Mouse (Mus musculus): ENCODE data around the gene Olfr314. TPM values are rescaled to one million over a fixed set of nuclear protein-coding genes. Genes with fewer than 3 reads are reported as not detected.
"Not testable (repeated sequence)": the region's sequence is repeated elsewhere in the genome, so short reads cannot be mapped to it uniquely, and the experiment has no call there.

Gene Olfr314
- polyA plus RNA-seq (2014; fragmentation: Nextera tagmentation; extraction: Ambion mirVana): not detected in 2 replicates

DNA sequence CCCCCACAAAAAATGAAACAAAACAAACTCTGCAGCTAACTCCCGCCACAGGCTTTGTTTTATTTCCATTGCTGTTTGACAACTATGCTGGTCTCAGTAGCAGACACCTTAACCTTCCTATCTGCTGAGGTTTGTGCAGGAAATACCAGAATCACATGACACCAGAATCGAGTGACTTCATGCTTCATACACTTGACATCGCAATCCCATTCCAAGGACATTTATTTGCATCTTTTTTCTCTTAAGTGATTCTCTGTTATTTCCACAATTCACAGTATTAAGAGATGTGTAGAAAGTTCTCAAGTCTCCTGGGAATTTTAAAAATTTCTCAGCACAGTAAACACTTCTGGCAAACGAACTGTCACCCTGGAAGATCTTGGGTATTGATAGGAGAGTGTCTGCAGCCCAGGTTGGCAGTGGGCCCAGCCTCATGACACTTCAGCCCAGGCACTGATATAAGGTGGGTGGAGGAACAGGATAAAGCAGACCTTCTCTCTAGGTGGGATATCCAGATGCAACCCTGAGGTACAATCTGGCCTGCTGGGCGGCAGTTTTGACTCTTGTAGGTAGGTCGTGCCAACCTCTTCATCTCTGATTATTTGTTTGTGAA is at the start of gene Olfr314:
Olfr314 (plus strand) TSS at position 473 of the 610 bp plus-strand sequence.
- Histone ChIP-seq H3K4me2 (ENCODE audit: low read length) (no peak within 1 kb of the TSS), H3K4me3 (replicated peaks; ENCODE audit: low read depth, low read length) (no peak within 1 kb of the TSS), H3K9ac (replicated peaks; ENCODE audit: low read length) (no peak within 1 kb of the TSS), H3K27me3 (ENCODE audit: control insufficient read depth, insufficient read depth, low read length) (no peaks in the 10 kb centered on the region), H3K9me3 (ENCODE audit: control insufficient read depth, low read length) (no peaks in the 10 kb centered on the region), H3K36me3 (ENCODE audit: control insufficient read depth, insufficient read depth, low read length) (no peaks in the 10 kb centered on the region), H3K27ac (replicated peaks; ENCODE audit: low read depth, low read length) (no peak within 1 kb of the TSS), H3K4me1 (ENCODE audit: control insufficient read depth, insufficient read depth, low read length) (no peaks in the 10 kb centered on the region)
- WGBS: 86% methylated on average over 6 of the region's 6 CpGs
- no peak for ATAC-seq (ENCODE audit: low FRiP score, low TSS enrichment)
- DNase-seq: no peak

- Histone ChIP-seq H3K4me2 (ENCODE audit: low read length) (no peak overlapping the region), H3K27me3 (ENCODE audit: control insufficient read depth, insufficient read depth, low read length) (no peaks in the 10 kb centered on the region), H3K9me3 (ENCODE audit: control insufficient read depth, low read length) (no peaks in the 10 kb centered on the region), H3K9ac (replicated peaks; ENCODE audit: low read length) (no peak overlapping the region), H3K27ac (replicated peaks; ENCODE audit: low read depth, low read length) (no peak overlapping the region), H3K4me3 (replicated peaks; ENCODE audit: low read depth, low read length) (no peak overlapping the region), H3K36me3 (ENCODE audit: control insufficient read depth, insufficient read depth, low read length) (no peaks in the 10 kb centered on the region), H3K4me1 (ENCODE audit: control insufficient read depth, insufficient read depth, low read length) (no peaks in the 10 kb centered on the region)
- DNase-seq: peak; percentile 31
- WGBS: 56% methylated on average over 3 of the region's 3 CpGs
- ATAC-seq (ENCODE audit: low FRiP score, low TSS enrichment): no peak
Measured at GRCm38 (mm10) chr11:58733372-58733771, 49.4 kb upstream of the Olfr314 start.

DNA sequence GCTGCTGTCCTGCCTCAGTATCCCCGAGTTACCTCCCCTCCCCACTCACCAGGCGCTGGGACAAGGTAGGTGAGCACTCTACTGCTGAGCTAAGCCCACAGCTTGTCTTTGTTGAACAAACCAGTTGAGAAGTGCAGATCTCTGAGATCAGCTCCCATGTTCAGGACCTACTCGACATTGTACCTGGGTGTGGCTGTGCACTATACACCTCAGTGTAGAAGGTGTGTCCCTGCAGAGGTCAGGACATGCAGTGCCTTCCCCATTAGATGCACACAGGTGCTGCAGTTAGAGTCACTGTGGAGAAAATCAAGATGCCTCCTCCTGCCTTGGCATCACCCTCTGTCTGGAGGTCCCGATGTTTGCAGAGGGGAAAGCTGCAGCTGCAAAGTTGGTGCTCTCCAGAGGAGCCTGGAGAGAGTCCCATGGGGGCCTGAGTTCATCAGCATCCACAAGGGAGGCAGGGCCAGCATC is 43.9 kb upstream of the Olfr314 start, which contains the start of gene Olfr317:
Olfr317 (minus strand) TSS at position 421 of the 471 bp plus-strand sequence.
- DNase-seq: no peak
- ATAC-seq (ENCODE audit: low FRiP score, low TSS enrichment): no peak
- WGBS: 77% methylated on average over 4 of the region's 4 CpGs
- H3K27me3 ChIP-seq (ENCODE audit: control insufficient read depth, insufficient read depth, low read length): no peaks in the 10 kb centered on the region
- H3K36me3 ChIP-seq (ENCODE audit: control insufficient read depth, insufficient read depth, low read length): no peaks in the 10 kb centered on the region
- H3K27ac ChIP-seq (replicated peaks; ENCODE audit: low read depth, low read length): no peak within 1 kb of the TSS
- H3K4me2 ChIP-seq (ENCODE audit: low read length): no peak within 1 kb of the TSS
- H3K9me3 ChIP-seq (ENCODE audit: control insufficient read depth, low read length): no peaks in the 10 kb centered on the region
- no peak within 1 kb of the TSS for H3K4me3 ChIP-seq (replicated peaks; ENCODE audit: low read depth, low read length)
- no peaks in the 10 kb centered on the region for H3K4me1 ChIP-seq (ENCODE audit: control insufficient read depth, insufficient read depth, low read length)
- no peak within 1 kb of the TSS for H3K9ac ChIP-seq (replicated peaks; ENCODE audit: low read length)

- not testable (repeated sequence) for H3K4me2 ChIP-seq (ENCODE audit: low read length); H3K27ac ChIP-seq (replicated peaks; ENCODE audit: low read depth, low read length); ATAC-seq (ENCODE audit: low FRiP score, low TSS enrichment); H3K4me1 ChIP-seq (ENCODE audit: control insufficient read depth, insufficient read depth, low read length); H3K4me3 ChIP-seq (replicated peaks; ENCODE audit: low read depth, low read length); H3K9ac ChIP-seq (replicated peaks; ENCODE audit: low read length); H3K9me3 ChIP-seq (ENCODE audit: control insufficient read depth, low read length); H3K27me3 ChIP-seq (ENCODE audit: control insufficient read depth, insufficient read depth, low read length); DNase-seq; H3K36me3 ChIP-seq (ENCODE audit: control insufficient read depth, insufficient read depth, low read length)
- 85% methylated on average over 18 of the region's 18 CpGs for WGBS
Measured at GRCm38 (mm10) chr11:58751096-58751495, 31.7 kb upstream of the Olfr314 start.

DNA sequence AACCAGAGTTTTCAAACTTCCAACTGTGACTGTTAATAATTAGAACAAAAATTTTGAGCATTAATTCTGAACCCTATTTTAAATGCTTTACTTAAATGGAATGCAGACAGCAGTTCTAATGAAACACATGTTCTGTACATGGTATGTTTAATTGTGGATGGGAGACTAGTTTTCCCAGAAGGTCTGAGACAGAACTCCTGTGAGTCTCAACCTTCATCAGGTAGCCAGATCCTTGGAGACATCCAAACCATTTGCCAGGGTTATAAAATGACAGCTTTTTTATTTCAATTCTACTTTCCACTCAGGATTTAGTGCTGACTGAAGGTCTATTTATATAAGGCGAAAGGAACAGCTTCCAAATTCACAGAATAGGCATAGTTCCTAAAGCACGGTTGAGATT is 30.3 kb upstream of the Olfr314 start, which contains the start of gene Olfr316:
Olfr316 (plus strand) TSS at position 301 of the 400 bp plus-strand sequence.
- Histone ChIP-seq H3K27ac (replicated peaks; ENCODE audit: low read depth, low read length) (no peak within 1 kb of the TSS), H3K9ac (replicated peaks; ENCODE audit: low read length) (no peak within 1 kb of the TSS), H3K4me1 (ENCODE audit: control insufficient read depth, insufficient read depth, low read length) (no peaks in the 10 kb centered on the region), H3K27me3 (ENCODE audit: control insufficient read depth, insufficient read depth, low read length) (no peaks in the 10 kb centered on the region), H3K4me3 (replicated peaks; ENCODE audit: low read depth, low read length) (no peak within 1 kb of the TSS), H3K9me3 (ENCODE audit: control insufficient read depth, low read length) (no peaks in the 10 kb centered on the region), H3K4me2 (ENCODE audit: low read length) (no peak within 1 kb of the TSS), H3K36me3 (ENCODE audit: control insufficient read depth, insufficient read depth, low read length) (no peaks in the 10 kb centered on the region)
- ATAC-seq (ENCODE audit: low FRiP score, low TSS enrichment) (no peak), DNase-seq (no peak)
- WGBS: 89% methylated on average over 2 of the region's 2 CpGs

GRCm38 (mm10) chr11:58772888-58773287 is 9.9 kb upstream of the Olfr314 start, which contains the start of gene Olfr315:
Gene Olfr315, plus strand, starts transcription at chr11:58773188.
- no peak within 1 kb of the TSS for H3K4me3 ChIP-seq (replicated peaks; ENCODE audit: low read depth, low read length)
- no peak within 1 kb of the TSS for H3K9ac ChIP-seq (replicated peaks; ENCODE audit: low read length)
- H3K4me1 ChIP-seq (ENCODE audit: control insufficient read depth, insufficient read depth, low read length): no peaks in the 10 kb centered on the region
- H3K4me2 ChIP-seq (ENCODE audit: low read length): no peak within 1 kb of the TSS
- no peaks in the 10 kb centered on the region for H3K27me3 ChIP-seq (ENCODE audit: control insufficient read depth, insufficient read depth, low read length)
- H3K27ac ChIP-seq (replicated peaks; ENCODE audit: low read depth, low read length): no peak within 1 kb of the TSS
- H3K9me3 ChIP-seq (ENCODE audit: control insufficient read depth, low read length): no peaks in the 10 kb centered on the region
- ATAC-seq (ENCODE audit: low FRiP score, low TSS enrichment): no peak
- H3K36me3 ChIP-seq (ENCODE audit: control insufficient read depth, insufficient read depth, low read length): no peaks in the 10 kb centered on the region
- no peak for DNase-seq

DNA sequence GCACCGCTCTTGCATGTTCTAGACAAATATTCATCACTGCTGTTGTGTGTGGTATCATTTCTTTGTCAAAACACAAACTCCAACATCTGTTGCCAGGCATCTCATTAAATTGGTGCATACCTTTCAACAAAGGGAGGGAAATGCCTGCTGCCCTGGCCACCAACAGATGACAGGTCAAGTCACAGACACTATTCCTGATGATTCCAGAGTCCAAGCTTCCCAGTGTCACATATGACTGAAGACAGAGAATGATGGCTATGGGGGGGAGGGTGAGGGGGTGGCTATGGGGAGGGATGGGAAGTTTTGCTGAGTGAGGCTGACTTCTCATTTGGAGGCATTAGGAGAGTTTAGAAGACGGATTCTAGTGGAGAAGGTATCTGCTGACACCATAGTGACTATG is 1.4 kb downstream of the Olfr314 start:
- Histone ChIP-seq H3K27ac (replicated peaks; ENCODE audit: low read depth, low read length) (no peak overlapping the region), H3K4me2 (ENCODE audit: low read length) (no peak overlapping the region), H3K4me3 (replicated peaks; ENCODE audit: low read depth, low read length) (no peak overlapping the region), H3K36me3 (ENCODE audit: control insufficient read depth, insufficient read depth, low read length) (no peaks in the 10 kb centered on the region), H3K9ac (replicated peaks; ENCODE audit: low read length) (no peak overlapping the region), H3K9me3 (ENCODE audit: control insufficient read depth, low read length) (no peaks in the 10 kb centered on the region), H3K4me1 (ENCODE audit: control insufficient read depth, insufficient read depth, low read length) (peaks cover under 1% of the 10 kb centered on the region; the same call in 1 of the 2 replicates), H3K27me3 (ENCODE audit: control insufficient read depth, insufficient read depth, low read length) (no peaks in the 10 kb centered on the region)
- ATAC-seq (ENCODE audit: low FRiP score, low TSS enrichment) (no peak), DNase-seq (no peak)
- WGBS: 83% methylated on average over 2 of the region's 2 CpGs

GRCm38 (mm10) chr11:58787651-58788050 is 4.9 kb downstream of the Olfr314 start:
- Histone ChIP-seq H3K27me3 (ENCODE audit: control insufficient read depth, insufficient read depth, low read length) (no peaks in the 10 kb centered on the region), H3K36me3 (ENCODE audit: control insufficient read depth, insufficient read depth, low read length) (no peaks in the 10 kb centered on the region), H3K9ac (replicated peaks; ENCODE audit: low read length) (no peak overlapping the region), H3K4me1 (ENCODE audit: control insufficient read depth, insufficient read depth, low read length) (peaks cover 4% of the 10 kb centered on the region; the same call in 1 of the 2 replicates), H3K27ac (replicated peaks; ENCODE audit: low read depth, low read length) (no peak overlapping the region), H3K9me3 (ENCODE audit: control insufficient read depth, low read length) (no peaks in the 10 kb centered on the region), H3K4me2 (ENCODE audit: low read length) (no peak overlapping the region), H3K4me3 (replicated peaks; ENCODE audit: low read depth, low read length) (no peak overlapping the region)
- 88% methylated on average over 10 of the region's 10 CpGs for WGBS
- ATAC-seq (ENCODE audit: low FRiP score, low TSS enrichment) (no peak), DNase-seq (no peak)

GRCm38 (mm10) chr11:58788346-58788745 is 5.6 kb downstream of the Olfr314 start:
- H3K9me3 ChIP-seq (ENCODE audit: control insufficient read depth, low read length): no peaks in the 10 kb centered on the region
- H3K36me3 ChIP-seq (ENCODE audit: control insufficient read depth, insufficient read depth, low read length): no peaks in the 10 kb centered on the region
- no peak overlapping the region for H3K27ac ChIP-seq (replicated peaks; ENCODE audit: low read depth, low read length)
- 88% methylated on average over 8 of the region's 8 CpGs for WGBS
- no peaks in the 10 kb centered on the region for H3K27me3 ChIP-seq (ENCODE audit: control insufficient read depth, insufficient read depth, low read length)
- no peak for ATAC-seq (ENCODE audit: low FRiP score, low TSS enrichment)
- H3K4me1 ChIP-seq (ENCODE audit: control insufficient read depth, insufficient read depth, low read length): peaks cover 4% of the 10 kb centered on the region; the same call in 1 of the 2 replicates
- no peak overlapping the region for H3K9ac ChIP-seq (replicated peaks; ENCODE audit: low read length)
- no peak overlapping the region for H3K4me2 ChIP-seq (ENCODE audit: low read length)
- no peak for DNase-seq
- no peak overlapping the region for H3K4me3 ChIP-seq (replicated peaks; ENCODE audit: low read depth, low read length)
